Mouse (Mus musculus) embryonic facial prominence, embryonic 15.5 days (tissue): Measurements from ENCODE around the gene Pax8. TPM values are rescaled to one million over a fixed set of nuclear protein-coding genes. Genes with fewer than 3 reads are reported as not detected.

Experiments used
- ATAC-seq: fragments of 200-750 bp; cut with Nextera tagmentation; 2 replicates; pipeline ENCODE4 v1.8.0; 2017; ENCODE audit warnings: low read depth, moderate TSS enrichment; ENCODE audit not compliant: insufficient number of reproducible peaks, low FRiP score, low TSS enrichment
- H3K27ac ChIP-seq: fragments of 300-500 bp; sonication (generic); replicated peaks from 2 replicates; pipeline ENCODE4 v1.5.1; 2015; ENCODE audit warnings: mild to moderate bottlenecking, inconsistent platforms
- H3K27me3 ChIP-seq: fragments of 300-500 bp; sonication (generic); 2 replicates; pipeline ENCODE4 v1.6.1; 2015; ENCODE audit warnings: inconsistent platforms
- H3K36me3 ChIP-seq: fragments of 300-500 bp; sonication (generic); 2 replicates; pipeline ENCODE4 v1.6.1; 2015; ENCODE audit warnings: mild to moderate bottlenecking, inconsistent platforms
- H3K4me1 ChIP-seq: fragments of 300-500 bp; sonication (generic); 2 replicates; pipeline ENCODE4 v1.6.1; 2015; ENCODE audit warnings: inconsistent platforms
- H3K4me2 ChIP-seq: fragments of 300-500 bp; sonication (generic); replicated peaks from 2 replicates; pipeline ENCODE4 v1.6.1; 2015; ENCODE audit warnings: mild to moderate bottlenecking, inconsistent platforms
- H3K4me3 ChIP-seq: fragments of 300-500 bp; sonication (generic); replicated peaks from 2 replicates; pipeline ENCODE4 v1.5.1; 2015; ENCODE audit warnings: mild to moderate bottlenecking, inconsistent platforms
- H3K9ac ChIP-seq: fragments of 300-500 bp; sonication (generic); 2 replicates; pipeline ENCODE4 v1.6.1; 2015; ENCODE audit warnings: inconsistent platforms
- H3K9me3 ChIP-seq: fragments of 300-500 bp; sonication (generic); replicated peaks from 2 replicates; pipeline ENCODE4 v1.6.1; 2016; ENCODE audit warnings: inconsistent platforms
- WGBS: fragments of 180-500 bp; shearing (Covaris S2); methylation state at CpG from one replicate; pipeline ENCODE4 v1.1.7; 2015; 5-methylcytosine and 5-hydroxymethylcytosine counted together
- polyA plus RNA-seq: library from polyadenylated mRNA; unstranded; fragments of >200 nt; fragmentation: Nextera tagmentation; extraction: Ambion mirVana; gene quantifications from 2 replicates; pipeline ENCODE4 v1.2.1, GENCODE M21; 2015

Gene Pax8
- polyA plus RNA-seq, 1 experiment from 2014 or later = 0.40 TPM

GRCm38 (mm10) chr2:24479906-24480305, 4.5 kb upstream of the Pax8 start:
- Histone ChIP-seq H3K27me3 (peaks cover 38% of the 10 kb centered on the region), H3K9ac (no peak overlapping the region), H3K9me3 (no peaks in the 10 kb centered on the region), H3K36me3 (no peaks in the 10 kb centered on the region), H3K4me3 (no peak overlapping the region), H3K27ac (no peak overlapping the region), H3K4me1 (no peaks in the 10 kb centered on the region), H3K4me2 (no peak overlapping the region)
- no peak for ATAC-seq
- WGBS = 52% methylated on average over 2 of the region's 2 CpGs

DNA sequence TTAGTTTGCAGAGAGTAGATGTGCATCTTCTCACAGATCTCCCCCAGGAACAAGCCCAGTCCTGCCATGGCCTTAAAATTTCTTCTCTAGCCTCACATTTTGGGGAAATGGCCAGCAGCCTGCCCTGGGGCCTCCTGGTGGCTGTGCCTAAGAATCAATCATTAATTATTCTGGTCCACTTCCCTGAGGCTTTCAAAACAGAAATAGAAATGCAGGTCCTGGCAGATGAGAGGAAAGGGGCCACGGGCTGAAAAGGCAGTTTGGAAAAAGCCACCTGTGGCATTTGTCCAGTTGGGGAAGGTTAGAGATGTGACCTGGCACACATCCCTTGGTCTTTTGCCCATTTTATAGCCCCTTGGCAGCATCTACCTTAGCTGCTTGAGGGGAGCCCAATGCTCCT, 3.8 kb upstream of the Pax8 start:
- H3K4me3 ChIP-seq = no peak overlapping the region
- no peak overlapping the region for H3K4me2 ChIP-seq
- H3K27ac ChIP-seq = no peak overlapping the region
- H3K36me3 ChIP-seq = no peaks in the 10 kb centered on the region
- H3K27me3 ChIP-seq = peaks cover 45% of the 10 kb centered on the region
- 4% methylated on average over 1 of the region's 1 CpGs for WGBS
- no peak for ATAC-seq
- no peaks in the 10 kb centered on the region for H3K9me3 ChIP-seq
- no peak overlapping the region for H3K9ac ChIP-seq
- peaks cover 4% of the 10 kb centered on the region; the same call in 1 of the 2 replicates for H3K4me1 ChIP-seq

DNA sequence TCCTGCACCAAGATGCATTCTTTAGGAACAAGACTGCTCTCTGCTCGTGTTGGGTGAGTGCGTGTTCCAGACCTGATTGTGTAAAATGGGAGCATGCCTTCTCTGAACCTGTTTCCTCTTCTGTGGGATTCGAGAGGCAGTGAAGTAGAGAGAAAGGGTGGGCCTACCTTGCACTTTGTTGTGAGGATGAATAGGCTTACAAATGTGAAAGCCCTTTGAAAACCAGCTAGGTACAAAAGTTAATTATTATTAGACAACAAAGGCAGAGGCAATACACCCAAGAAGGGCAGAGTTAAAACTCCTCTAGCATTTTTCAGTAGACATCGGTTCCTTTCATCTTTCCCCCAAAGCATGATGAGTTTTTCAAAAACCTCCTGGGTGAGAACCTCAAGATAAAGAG, 3.2 kb upstream of the Pax8 start:
- Histone ChIP-seq H3K27ac (no peak overlapping the region), H3K27me3 (peaks cover 51% of the 10 kb centered on the region), H3K4me1 (peaks cover 10% of the 10 kb centered on the region; the same call in 1 of the 2 replicates), H3K4me2 (no peak overlapping the region), H3K9ac (no peak overlapping the region), H3K36me3 (no peaks in the 10 kb centered on the region), H3K9me3 (no peaks in the 10 kb centered on the region), H3K4me3 (no peak overlapping the region)
- WGBS = 66% methylated on average over 4 of the region's 4 CpGs
- ATAC-seq = no peak

DNA sequence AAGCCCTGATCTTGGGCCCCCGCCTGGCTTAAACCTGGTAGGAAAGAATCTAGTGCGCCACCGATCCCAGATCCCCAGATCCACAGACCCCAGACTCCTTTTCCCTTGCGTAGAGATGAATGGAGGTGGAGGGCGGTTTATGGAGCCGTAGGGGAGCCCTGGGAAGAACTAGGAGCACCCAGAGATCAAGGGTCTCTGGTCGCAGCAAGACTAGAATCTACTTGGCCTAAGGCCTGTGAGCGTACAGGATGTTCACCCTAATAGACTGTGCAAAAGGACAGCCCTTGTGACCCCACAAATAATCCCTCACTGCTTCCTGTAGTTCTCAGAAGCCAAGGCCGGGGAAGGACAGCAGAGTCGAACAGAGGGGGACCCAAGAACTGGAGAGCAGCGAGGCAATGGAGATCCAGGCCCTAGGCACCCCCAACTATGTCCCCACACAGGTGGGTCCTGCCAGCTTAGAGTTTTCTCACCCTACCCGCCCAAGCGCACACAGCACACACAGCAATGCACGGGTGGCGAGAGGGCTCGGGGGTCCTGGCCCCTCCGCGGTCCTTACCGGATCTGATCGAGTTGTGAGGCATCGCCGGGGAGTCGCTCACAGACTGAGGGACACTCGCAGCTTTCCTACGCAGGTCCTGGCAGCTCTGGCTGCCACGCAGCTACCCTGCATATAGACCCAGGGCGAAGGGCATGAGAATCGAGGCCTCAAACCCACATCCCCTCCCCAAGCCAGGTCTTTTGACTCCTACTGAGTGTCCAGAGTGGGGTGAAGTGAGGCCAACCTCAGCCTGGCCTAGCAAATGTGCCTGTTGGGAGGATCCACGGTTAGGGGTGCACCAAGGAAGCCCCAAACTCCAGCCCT, 653 bp downstream of the Pax8 start:
- Histone ChIP-seq H3K9me3 (no peaks in the 10 kb centered on the region), H3K4me1 (peaks cover 10% of the 10 kb centered on the region; the same call in 1 of the 2 replicates), H3K27me3 (peaks cover 77% of the 10 kb centered on the region), H3K4me3 (no peak overlapping the region), H3K36me3 (no peaks in the 10 kb centered on the region), H3K9ac (no peak overlapping the region), H3K27ac (no peak overlapping the region), H3K4me2 (peak overlapping the region; percentile 41; the same call in 1 of the 2 replicates)
- WGBS = 9% methylated on average over 29 of the region's 29 CpGs
- no peak for ATAC-seq

DNA sequence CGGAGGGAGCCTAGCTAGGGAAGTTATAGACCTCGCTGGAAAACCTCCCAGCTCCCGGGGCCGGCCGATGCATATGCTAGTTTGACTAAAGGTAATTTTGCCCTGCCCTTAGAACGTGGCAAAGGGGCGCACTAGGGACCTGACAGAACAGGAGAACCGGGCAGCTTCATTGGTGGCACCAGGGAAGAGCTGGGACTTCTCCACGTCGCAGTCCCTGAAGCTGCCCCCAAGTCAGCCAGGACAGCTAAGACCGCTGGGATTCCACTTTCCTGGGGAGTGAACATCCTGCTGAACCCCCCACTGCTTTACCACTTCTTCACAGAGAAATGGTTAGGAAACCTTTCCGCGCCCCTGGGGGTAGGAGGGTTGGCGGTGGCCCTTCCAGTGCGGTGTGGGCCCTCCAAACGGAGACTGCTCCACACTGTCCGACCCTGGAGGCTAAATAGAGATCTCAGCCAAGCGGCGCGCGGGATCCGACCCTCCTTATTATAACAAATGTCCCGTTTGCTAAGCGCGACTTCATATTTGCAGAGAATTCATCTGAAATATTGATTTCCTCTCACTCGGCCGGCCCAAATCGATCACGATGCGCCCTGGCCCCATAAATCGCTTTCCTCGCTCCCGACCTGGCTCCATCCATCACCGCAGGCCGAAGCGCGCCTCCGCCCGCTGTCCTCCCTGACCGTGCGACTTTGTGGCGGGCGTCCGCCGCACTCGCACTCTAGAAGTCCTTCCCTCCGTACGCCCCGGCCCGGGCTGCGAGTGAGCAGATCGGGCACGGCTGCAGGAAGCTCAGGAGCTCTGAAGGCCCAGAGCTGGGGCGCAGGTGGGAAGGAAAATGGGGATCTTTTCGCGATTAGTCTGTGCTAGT, 1.5 kb downstream of the Pax8 start:
- Histone ChIP-seq H3K4me1 (peaks cover 10% of the 10 kb centered on the region; the same call in 1 of the 2 replicates), H3K4me2 (peak overlapping the region; percentile 41), H3K9me3 (no peaks in the 10 kb centered on the region), H3K9ac (no peak overlapping the region), H3K27ac (no peak overlapping the region), H3K4me3 (peak overlapping the region; percentile 26), H3K36me3 (no peaks in the 10 kb centered on the region), H3K27me3 (peaks cover 72% of the 10 kb centered on the region)
- WGBS = 1% methylated on average over 56 of the region's 56 CpGs
- no peak for ATAC-seq

GRCm38 (mm10) chr2:24472677-24473076, 2.7 kb downstream of the Pax8 start:
- H3K4me1 ChIP-seq = peaks cover 10% of the 10 kb centered on the region; the same call in 1 of the 2 replicates

GRCm38 (mm10) chr2:24472111-24472510, 3.3 kb downstream of the Pax8 start:
- Histone ChIP-seq H3K27ac (no peak overlapping the region), H3K4me2 (no peak overlapping the region), H3K9ac (no peak overlapping the region), H3K36me3 (no peaks in the 10 kb centered on the region), H3K4me3 (no peak overlapping the region), H3K27me3 (peaks cover 65% of the 10 kb centered on the region), H3K4me1 (peaks cover 10% of the 10 kb centered on the region; the same call in 1 of the 2 replicates), H3K9me3 (no peaks in the 10 kb centered on the region)
- ATAC-seq = no peak
- WGBS = 3% methylated on average over 7 of the region's 7 CpGs

More at GRCm38 (mm10) chr2:24472677-24473076, 2.7 kb downstream of the Pax8 start:
- Histone ChIP-seq H3K4me2 (no peak overlapping the region), H3K36me3 (no peaks in the 10 kb centered on the region), H3K4me3 (no peak overlapping the region), H3K9ac (no peak overlapping the region), H3K27me3 (peaks cover 67% of the 10 kb centered on the region), H3K9me3 (no peaks in the 10 kb centered on the region), H3K27ac (no peak overlapping the region)
- ATAC-seq = no peak
- WGBS = 2% methylated on average over 11 of the region's 11 CpGs

GRCm38 (mm10) chr2:24469102-24469501, 6.3 kb downstream of the Pax8 start:
- Histone ChIP-seq H3K27ac (no peak overlapping the region), H3K4me3 (no peak overlapping the region), H3K4me1 (peaks cover 5% of the 10 kb centered on the region; the same call in 1 of the 2 replicates), H3K27me3 (peaks cover 35% of the 10 kb centered on the region), H3K36me3 (no peaks in the 10 kb centered on the region), H3K4me2 (no peak overlapping the region), H3K9me3 (no peaks in the 10 kb centered on the region), H3K9ac (no peak overlapping the region)
- no peak for ATAC-seq
- whole genome bisulfite sequencing = 45% methylated on average over 4 of the region's 4 CpGs

DNA sequence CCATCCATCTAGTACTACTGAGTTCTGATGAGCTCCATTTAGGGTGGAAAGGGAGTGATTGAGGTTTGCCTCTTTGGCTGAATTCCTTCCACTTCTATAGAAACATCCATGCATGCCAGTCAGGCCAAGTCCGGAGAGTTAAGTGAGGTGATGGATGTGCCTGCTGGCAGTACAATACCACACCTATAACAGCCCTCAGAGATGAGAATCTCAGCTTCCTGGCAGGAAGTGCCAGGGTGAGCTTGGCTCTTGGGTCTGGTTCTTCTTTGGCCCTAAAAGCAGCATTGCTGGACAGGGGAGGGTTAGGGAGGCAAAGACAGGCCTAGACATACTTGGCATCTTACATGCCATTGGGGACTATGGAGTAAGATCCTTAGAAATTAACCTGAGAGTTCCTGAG, 7.0 kb downstream of the Pax8 start:
- Histone ChIP-seq H3K27me3 (peaks cover 29% of the 10 kb centered on the region), H3K36me3 (no peaks in the 10 kb centered on the region), H3K4me1 (no peaks in the 10 kb centered on the region), H3K4me2 (no peak overlapping the region), H3K27ac (no peak overlapping the region), H3K9me3 (no peaks in the 10 kb centered on the region), H3K4me3 (no peak overlapping the region), H3K9ac (no peak overlapping the region)
- WGBS = 68% methylated on average over 1 of the region's 1 CpGs
- ATAC-seq = no peak

DNA sequence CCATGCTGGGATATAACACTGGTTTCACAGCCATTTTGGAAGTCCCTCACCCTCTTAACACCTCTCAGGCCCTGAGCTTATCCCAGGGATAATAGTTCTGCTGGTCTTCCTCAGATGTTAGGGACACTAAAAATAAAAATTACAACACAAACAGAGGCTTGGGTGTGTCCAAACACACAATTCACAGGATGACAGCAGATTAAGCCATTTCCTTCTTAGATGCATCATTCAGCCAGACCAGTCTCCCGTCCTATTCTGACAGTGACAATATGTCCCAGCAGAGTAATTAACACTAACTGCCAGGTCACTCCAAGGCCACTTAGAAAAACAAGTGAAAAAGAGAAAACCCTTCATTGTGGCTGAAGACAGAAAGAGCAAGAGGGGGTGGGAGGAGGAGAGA, 8.2 kb downstream of the Pax8 start:
- H3K27me3 ChIP-seq = peaks cover 17% of the 10 kb centered on the region
- H3K4me2 ChIP-seq = no peak overlapping the region
- no peak overlapping the region for H3K9ac ChIP-seq
- H3K4me1 ChIP-seq = no peaks in the 10 kb centered on the region
- 11% methylated on average over 1 of the region's 1 CpGs for WGBS
- no peaks in the 10 kb centered on the region for H3K36me3 ChIP-seq
- no peaks in the 10 kb centered on the region for H3K9me3 ChIP-seq
- no peak overlapping the region for H3K27ac ChIP-seq
- ATAC-seq = no peak
- H3K4me3 ChIP-seq = no peak overlapping the region

- Histone ChIP-seq H3K4me2 (no peak overlapping the region), H3K4me3 (no peak overlapping the region), H3K27me3 (0 out of 2 replicates have a peak, but pooled peaks cover 5% of the 10 kb centered on the region), H3K9me3 (no peaks in the 10 kb centered on the region), H3K36me3 (no peaks in the 10 kb centered on the region), H3K9ac (no peak overlapping the region), H3K4me1 (no peaks in the 10 kb centered on the region), H3K27ac (no peak overlapping the region)
- ATAC-seq = no peak
- 12% methylated on average over 2 of the region's 2 CpGs for WGBS
These were observed 14.6 kb downstream of the Pax8 start for GRCm38 (mm10) chr2:24460808-24461127.
